Mouse (Mus musculus) olfactory bulb, adult 2 months (tissue): ENCODE measurements around the gene Fam168a.

Experiments used
- CTCF ChIP-seq: fragments of 200-500 bp; IDR thresholded peaks from 2 replicates; pipeline ENCODE4 v1.5.1; 2012; ENCODE audit warnings: low read depth, mild to moderate bottlenecking, low read length, moderate library complexity; ENCODE audit not compliant: insufficient read depth
- POLR2A ChIP-seq: fragments of 200-500 bp; IDR thresholded peaks from 2 replicates; pipeline ENCODE4 v1.6.1; 2012; ENCODE audit warnings: mild to moderate bottlenecking, low read depth, low read length, moderate library complexity; ENCODE audit not compliant: insufficient read depth

- TF ChIP-seq CTCF: no peak
- no peak for TF ChIP-seq POLR2A
Observed at GRCm38 (mm10) chr7:100833859-100834258, 127.4 kb downstream of the Fam168a start.
